Mouse (Mus musculus): ENCODE measurements at regions not wholly inside any gene's neighbourhood (a gene's known extent, or its start where the extent isn't known, plus 50 kb on each side); places are given as distances from the start of the nearest gene placed in this dataset.

DNA sequence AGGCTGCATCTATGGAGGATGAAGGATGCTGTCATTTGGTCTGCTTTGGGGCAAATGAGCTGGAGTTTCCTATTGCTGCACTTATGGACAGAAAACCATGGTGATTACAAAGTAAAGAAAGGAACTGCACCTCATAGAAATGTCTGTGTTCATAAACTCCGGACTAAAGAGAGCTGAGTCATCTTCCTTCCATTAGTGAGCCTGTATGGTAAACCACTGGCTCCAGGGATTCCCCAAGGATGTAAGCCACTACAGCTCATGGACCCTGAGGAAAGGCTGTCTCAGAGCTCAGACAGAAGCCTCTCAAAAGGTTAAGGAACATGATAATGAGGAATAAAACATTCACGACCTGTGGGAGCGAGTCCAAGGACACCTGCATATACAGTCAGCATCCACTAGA lies 66.3 kb upstream of the Zfp462 start:
- WGBS, result 77% methylated on average over 3 of the region's 3 CpGs
- H3K4me1 ChIP-seq (ENCODE audit: control insufficient read depth, insufficient read depth, low read length), result no peaks in the 10 kb centered on the region
- ATAC-seq (ENCODE audit: insufficient number of reproducible peaks, insufficient read depth, low FRiP score, low read depth), result no peak
- no peaks in the 10 kb centered on the region for H3K36me3 ChIP-seq (ENCODE audit: control insufficient read depth, insufficient read depth, low read length)
- no peak overlapping the region for H3K27ac ChIP-seq (ENCODE audit: low read length)
- H3K9me3 ChIP-seq (ENCODE audit: control insufficient read depth, low read depth, low read length), result no peaks in the 10 kb centered on the region
- no peak overlapping the region for H3K9ac ChIP-seq (replicated peaks; ENCODE audit: low read depth, low read length)
- no peaks in the 10 kb centered on the region for H3K27me3 ChIP-seq (ENCODE audit: control insufficient read depth, insufficient read depth, low read length)
- H3K4me3 ChIP-seq (ENCODE audit: low read depth, low read length), result no peak overlapping the region
- no peak overlapping the region for H3K4me2 ChIP-seq (replicated peaks; ENCODE audit: low read depth, low read length)

- no peaks in the 10 kb centered on the region for H3K9me3 ChIP-seq (ENCODE audit: control insufficient read depth, low read depth, low read length)
- no peak overlapping the region for H3K4me2 ChIP-seq (replicated peaks; ENCODE audit: low read depth, low read length)
- no peak overlapping the region for H3K4me3 ChIP-seq (ENCODE audit: low read depth, low read length)
- H3K4me1 ChIP-seq (ENCODE audit: control insufficient read depth, insufficient read depth, low read length), result no peaks in the 10 kb centered on the region
- no peak overlapping the region for H3K9ac ChIP-seq (replicated peaks; ENCODE audit: low read depth, low read length)
- H3K27ac ChIP-seq (ENCODE audit: low read length), result no peak overlapping the region
- no peaks in the 10 kb centered on the region for H3K27me3 ChIP-seq (ENCODE audit: control insufficient read depth, insufficient read depth, low read length)
- no peak for ATAC-seq (ENCODE audit: insufficient number of reproducible peaks, insufficient read depth, low FRiP score, low read depth)
- WGBS, result 86% methylated on average over 5 of the region's 5 CpGs
- no peaks in the 10 kb centered on the region for H3K36me3 ChIP-seq (ENCODE audit: control insufficient read depth, insufficient read depth, low read length)
Measured at GRCm38 (mm10) chr4:54893288-54893687, 51.6 kb upstream of the Zfp462 start.

All from stomach, embryonic 14.5 days (tissue).